In the genomic region with DNA sequence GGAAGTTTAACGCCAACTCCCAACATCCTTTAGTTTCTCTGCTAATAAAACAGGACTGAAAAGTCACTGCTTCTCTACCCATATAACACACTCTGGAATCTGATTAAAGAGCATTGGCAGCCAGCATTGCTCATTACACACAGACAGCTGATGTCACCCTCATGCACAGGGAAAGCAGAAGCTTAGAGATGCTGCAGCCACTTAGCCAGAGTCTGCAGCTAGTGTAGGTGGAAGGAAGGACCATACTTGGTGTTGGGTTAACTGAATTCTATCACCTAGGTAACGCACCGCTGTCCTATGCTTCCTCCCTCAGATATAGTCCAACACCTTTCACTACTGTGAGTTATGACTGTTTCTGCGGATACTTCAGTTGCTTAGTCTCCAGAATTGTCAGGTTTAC, we compare ENCODE assay signal across 15 mouse cellular contexts.
DNase-seq lines count a peak whose midpoint lies in the region; ATAC-seq and TF ChIP-seq lines count a peak whose summit lies in the region.
"Had no signal": no experiment of that assay in that cellular context is flagged by ENCODE, and none has a peak within 500 bp of the region (broad histone marks: within the 10 kb centered on the region; RNA-seq: fewer than 3 reads in every experiment).

No protein-coding gene starts in this region.

- no peak for TF ChIP-seq EP300 in CH12.LX (IDR thresholded peaks at IDR 0.05; ENCODE audit: low read length)

- in situ Hi-C loops in CH12.LX (cut with MboI; ENCODE audit: low pct_ligation_motif_present, low pct_unique_long_range_greater_than_20kb, low sequenced_read_pairs): no loop called here

- H3K27me3 ChIP-seq in heart, embryonic 10.5 days (ENCODE audit: insufficient read depth, poor library complexity, severe bottlenecking): no peaks in the 10 kb centered on the region
- no peaks in the 10 kb centered on the region for H3K27me3 ChIP-seq in CH12.LX (replicated peaks)

- peak; percentile 67 for DNase-seq in heart, embryonic 10.5 days (ENCODE audit: low spot score)
- DNase-seq in heart, adult 9 months (ENCODE audit: low spot score in 2 of 2): no peak
- DNase-seq in CH12.LX (ENCODE audit: extremely low read depth): peak; percentile 33
- DNase-seq in right cerebral cortex, postnatal 10 days (ENCODE audit: low spot score in 2 of 2): no peak
- DNase-seq in left cerebral cortex, postnatal 10 days (ENCODE audit: extremely low spot score in 1 of 2, low spot score in 2 of 2): no peak
- DNase-seq: adrenal gland, adult 8-10 months; cerebellum, adult 9-11 months; gastrocnemius, postnatal 25 days; layer of hippocampus, adult 9-11 months; lung, postnatal 36 days; thymus, postnatal 4 days had no signal

- H3K4me1 ChIP-seq in heart, embryonic 10.5 days: peaks cover 36% of the 10 kb centered on the region
- peaks cover 5 to 81% of the 10 kb centered on the region in 2 experiments for H3K4me1 ChIP-seq in CH12.LX (ENCODE audit: control insufficient read depth in 1 of 2, insufficient read depth in 2 of 2)

- H3K79me2 ChIP-seq in CH12.LX (replicated peaks; ENCODE audit: control insufficient read depth, extremely low read depth, insufficient read depth, poor library complexity, severe bottlenecking): peaks cover 42% of the 10 kb centered on the region

- H3K9ac ChIP-seq in CH12.LX (ENCODE audit: insufficient read depth, low read depth): no peak overlapping the region
- H3K9ac ChIP-seq: embryonic facial prominence, embryonic 15.5 days had no signal

- no peak for TF ChIP-seq POLR2A in CH12.LX (IDR thresholded peaks at IDR 0.05; ENCODE audit: low read depth, low read length)

- no peak overlapping the region for H3K4me2 ChIP-seq in CH12.LX (ENCODE audit: insufficient read depth, low read depth, poor library complexity, severe bottlenecking)
- H3K4me2 ChIP-seq: embryonic facial prominence, embryonic 15.5 days had no signal

- no peak overlapping the region for H3K4me3 ChIP-seq in heart, embryonic 10.5 days
- no peak overlapping the region for H3K4me3 ChIP-seq in CH12.LX (replicated peaks in 1 of 3; ENCODE audit: low read depth in 2 of 3, low read length in 2 of 3, poor library complexity in 1 of 3)
- H3K4me3 ChIP-seq: embryonic facial prominence, embryonic 15.5 days had no signal

- peak; percentile 37 to 39; a peak in 1 of 4 replicates for ATAC-seq in hematopoietic stem cell, adult 5-6 weeks (replicated peaks in 1 of 2; ENCODE audit: insufficient read depth in 1 of 2, low FRiP score in 2 of 2, low TSS enrichment in 1 of 2, low read depth in 1 of 2, poor library complexity in 2 of 2, severe bottlenecking in 2 of 2)
- peak; percentile 66; the same call in 1 of the 2 replicates for ATAC-seq in monocyte, adult 5-6 weeks (replicated peaks; ENCODE audit: insufficient number of reproducible peaks, low FRiP score, low TSS enrichment, poor library complexity, severe bottlenecking)
- ATAC-seq: inflammation-experienced regulatory T-cells, adult 6 months had no signal

- no peak overlapping the region for H3K27ac ChIP-seq in heart, embryonic 10.5 days
- no peak overlapping the region for H3K27ac ChIP-seq in CH12.LX (ENCODE audit: insufficient read depth, low read depth)
- H3K27ac ChIP-seq: embryonic facial prominence, embryonic 15.5 days had no signal

- no peaks in the 10 kb centered on the region for H3K36me3 ChIP-seq in heart, embryonic 10.5 days
- H3K36me3 ChIP-seq in CH12.LX (replicated peaks in 1 of 2; ENCODE audit: control insufficient read depth in 1 of 2, insufficient read depth in 1 of 2, low read length in 1 of 2): peaks cover 11 to 53% of the 10 kb centered on the region in 2 experiments
- H3K36me3 ChIP-seq: embryonic facial prominence, embryonic 15.5 days had no signal

- dilution Hi-C loops in CH12.LX (cut with MboI; ENCODE audit: extremely low pct_ligation_motif_present, extremely low pct_unique_long_range_greater_than_20kb, low sequenced_read_pairs): no loop called here

- H3K9me3 ChIP-seq in heart, embryonic 10.5 days: no peaks in the 10 kb centered on the region
- no peaks in the 10 kb centered on the region for H3K9me3 ChIP-seq in CH12.LX (replicated peaks; ENCODE audit: low read length)
- H3K9me3 ChIP-seq: embryonic facial prominence, embryonic 15.5 days had no signal

- WGBS in heart, embryonic 10.5 days: 95% methylated on average over 4 of the region's 4 CpGs

- intact Hi-C loops in left cerebral cortex, postnatal 10 days (cut with DNase I): no loop called here

- no peak for TF ChIP-seq CTCF in CH12.LX (conservative IDR thresholded peaks at IDR 0.05 in 1 of 2, IDR thresholded peaks at IDR 0.05 in 1 of 2; ENCODE audit: low read depth in 2 of 2, low read length in 2 of 2)

- no peak for TF ChIP-seq RAD21 in CH12.LX (IDR thresholded peaks at IDR 0.05; ENCODE audit: low read depth, low read length)

TF ChIP-seq in CH12.LX, 34 proteins besides CTCF, POLR2A, EP300 and RAD21:
- TF ChIP-seq CHD2 (IDR thresholded peaks at IDR 0.05; ENCODE audit: low read length) (no peak), HCFC1 (IDR thresholded peaks at IDR 0.05; ENCODE audit: low read depth, low read length) (no peak), SMC3 (IDR thresholded peaks at IDR 0.05; ENCODE audit: low read depth, low read length) (no peak), TBP (conservative IDR thresholded peaks at IDR 0.05; ENCODE audit: low read depth, low read length) (no peak), MXI1 (IDR thresholded peaks at IDR 0.05; ENCODE audit: low read depth, low read length) (no peak), TCF12 (IDR thresholded peaks at IDR 0.05; ENCODE audit: low read depth, low read length) (no peak)

Comparison
In these comparisons a context has a peak if more than half of its experiments do, and no peak if none do; other contexts are left out.
1. DNase-seq: peak in heart, embryonic 10.5 days (single experiment) and CH12.LX (single experiment); none in heart, adult 9 months (0 of 2), right cerebral cortex, postnatal 10 days (0 of 2) and left cerebral cortex, postnatal 10 days (0 of 2).